Mouse (Mus musculus) kidney, embryonic 16.5 days (tissue): ENCODE results near the gene Wdr26. TPM values are rescaled to one million over a fixed set of nuclear protein-coding genes. Genes with fewer than 3 reads are reported as not detected.

Source experiments
- ATAC-seq: fragments of 200-750 bp; cut with Nextera tagmentation; 2 replicates; pipeline ENCODE4 v1.8.0; 2017; ENCODE audit warnings: moderate TSS enrichment; ENCODE audit not compliant: low FRiP score, low TSS enrichment
- H3K27ac ChIP-seq: fragments of 300-500 bp; sonication (generic); 2 replicates; pipeline ENCODE4 v1.5.1; 2014; ENCODE audit warnings: low read length
- H3K27me3 ChIP-seq: fragments of 300-500 bp; sonication (generic); 2 replicates; pipeline ENCODE4 v1.6.1; 2014; ENCODE audit warnings: low read length, control low read depth, mixed read lengths; ENCODE audit not compliant: insufficient read depth
- H3K36me3 ChIP-seq: fragments of 300-500 bp; sonication (generic); 2 replicates; pipeline ENCODE4 v1.6.1; 2014; ENCODE audit warnings: low read length, control low read depth, mixed read lengths; ENCODE audit not compliant: insufficient read depth
- H3K4me1 ChIP-seq: fragments of 300-500 bp; sonication (generic); 2 replicates; pipeline ENCODE4 v1.6.1; 2014; ENCODE audit warnings: low read length, control low read depth, mixed read lengths; ENCODE audit not compliant: insufficient read depth
- H3K4me2 ChIP-seq: fragments of 300-500 bp; sonication (generic); replicated peaks from 2 replicates; pipeline ENCODE4 v1.6.1; 2014; ENCODE audit warnings: low read depth, low read length
- H3K4me3 ChIP-seq: fragments of 300-500 bp; sonication (generic); 2 replicates; pipeline ENCODE4 v1.5.1; 2014; ENCODE audit warnings: mild to moderate bottlenecking, low read length
- H3K9ac ChIP-seq: fragments of 300-500 bp; sonication (generic); replicated peaks from 2 replicates; pipeline ENCODE4 v1.6.1; 2014; ENCODE audit warnings: low read length
- H3K9me3 ChIP-seq: fragments of 300-500 bp; sonication (generic); 2 replicates; pipeline ENCODE4 v1.6.1; 2016; ENCODE audit warnings: low read length, control low read depth
- WGBS: fragments of 180-500 bp; shearing (Covaris S2); extraction: QIAGEN DNeasy Blood & Tissue Kit; methylation state at CpG from one replicate; pipeline ENCODE4 v1.1.7; 2014; 5-methylcytosine and 5-hydroxymethylcytosine counted together
- polyA plus RNA-seq: library from polyadenylated mRNA; unstranded; fragments of >200 nt; fragmentation: Nextera tagmentation; extraction: Ambion mirVana; gene quantifications from 2 replicates; pipeline ENCODE4 v1.2.1, GENCODE M21; 2015

Gene Wdr26
- 23.1 and 30.4 TPM in 2 replicates for polyA plus RNA-seq

DNA sequence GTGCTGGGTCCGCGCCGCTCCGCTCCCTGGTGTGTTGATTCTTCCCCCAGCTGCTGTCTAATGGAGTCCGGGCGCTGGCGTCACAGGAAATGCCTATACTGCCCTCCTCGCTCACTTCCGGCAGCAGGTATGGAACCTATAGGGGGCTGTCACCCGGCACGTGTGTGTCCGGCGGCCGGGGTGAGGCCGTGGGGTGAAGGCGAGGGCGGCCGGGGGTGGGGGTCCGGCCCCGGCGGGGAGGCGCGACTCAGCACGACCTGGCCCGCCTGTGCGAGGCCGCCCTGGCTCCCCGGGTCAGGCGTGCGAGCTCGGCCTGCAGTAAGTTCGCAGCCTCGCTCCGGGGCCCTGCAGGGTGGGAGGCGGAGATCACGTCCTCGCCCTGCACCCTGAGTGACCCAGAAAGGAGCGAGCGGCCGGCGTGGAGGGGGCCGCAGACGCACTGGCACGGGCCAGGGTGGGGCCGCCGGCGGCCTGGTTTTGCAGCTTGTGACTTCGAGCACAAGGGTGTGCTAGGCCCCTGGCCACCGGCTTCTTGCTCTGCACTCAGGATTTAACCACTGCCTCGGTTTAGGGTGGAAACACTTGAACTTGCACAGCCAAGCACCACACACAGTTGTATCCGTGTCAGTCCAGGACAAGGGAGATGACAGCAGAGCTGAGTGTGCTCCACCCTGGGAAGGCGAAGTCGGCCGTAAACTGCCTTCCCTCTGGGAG, at the start of gene Wdr26:
Wdr26 (minus strand) TSS at position 82 of the 714 bp plus-strand sequence.
- Histone ChIP-seq H3K27ac (peak within 1 kb of the TSS; percentile 93), H3K4me3 (peak within 1 kb of the TSS; percentile 100), H3K4me2 (peak within 1 kb of the TSS; percentile 88), H3K9ac (peak within 1 kb of the TSS; percentile 97), H3K27me3 (no peaks in the 10 kb centered on the region), H3K4me1 (peaks cover 19% of the 10 kb centered on the region), H3K9me3 (no peaks in the 10 kb centered on the region), H3K36me3 (0 out of 2 replicates have a peak, but pooled peaks cover 3% of the 10 kb centered on the region)
- WGBS: under 1% methylated on average over 52 of the region's 54 CpGs
- peak; percentile 95 for ATAC-seq

GRCm38 (mm10) chr1:181260949-181261696, 49.3 kb upstream of the Wdr26 start:
- Histone ChIP-seq H3K4me3 (no peak overlapping the region), H3K27ac (no peak overlapping the region), H3K4me1 (peaks cover 20% of the 10 kb centered on the region), H3K9ac (no peak overlapping the region), H3K4me2 (no peak overlapping the region), H3K36me3 (no peaks in the 10 kb centered on the region), H3K9me3 (no peaks in the 10 kb centered on the region), H3K27me3 (no peaks in the 10 kb centered on the region)
- no peak for ATAC-seq
- WGBS: 40% methylated on average over 8 of the region's 8 CpGs

GRCm38 (mm10) chr1:181260422-181260821, 48.6 kb upstream of the Wdr26 start:
- Histone ChIP-seq H3K36me3 (no peaks in the 10 kb centered on the region), H3K9ac (no peak overlapping the region), H3K4me3 (no peak overlapping the region), H3K4me1 (peaks cover 26% of the 10 kb centered on the region), H3K27me3 (no peaks in the 10 kb centered on the region), H3K27ac (no peak overlapping the region), H3K4me2 (no peak overlapping the region), H3K9me3 (no peaks in the 10 kb centered on the region)
- ATAC-seq: no peak
- 87% methylated on average over 10 of the region's 10 CpGs for WGBS

DNA sequence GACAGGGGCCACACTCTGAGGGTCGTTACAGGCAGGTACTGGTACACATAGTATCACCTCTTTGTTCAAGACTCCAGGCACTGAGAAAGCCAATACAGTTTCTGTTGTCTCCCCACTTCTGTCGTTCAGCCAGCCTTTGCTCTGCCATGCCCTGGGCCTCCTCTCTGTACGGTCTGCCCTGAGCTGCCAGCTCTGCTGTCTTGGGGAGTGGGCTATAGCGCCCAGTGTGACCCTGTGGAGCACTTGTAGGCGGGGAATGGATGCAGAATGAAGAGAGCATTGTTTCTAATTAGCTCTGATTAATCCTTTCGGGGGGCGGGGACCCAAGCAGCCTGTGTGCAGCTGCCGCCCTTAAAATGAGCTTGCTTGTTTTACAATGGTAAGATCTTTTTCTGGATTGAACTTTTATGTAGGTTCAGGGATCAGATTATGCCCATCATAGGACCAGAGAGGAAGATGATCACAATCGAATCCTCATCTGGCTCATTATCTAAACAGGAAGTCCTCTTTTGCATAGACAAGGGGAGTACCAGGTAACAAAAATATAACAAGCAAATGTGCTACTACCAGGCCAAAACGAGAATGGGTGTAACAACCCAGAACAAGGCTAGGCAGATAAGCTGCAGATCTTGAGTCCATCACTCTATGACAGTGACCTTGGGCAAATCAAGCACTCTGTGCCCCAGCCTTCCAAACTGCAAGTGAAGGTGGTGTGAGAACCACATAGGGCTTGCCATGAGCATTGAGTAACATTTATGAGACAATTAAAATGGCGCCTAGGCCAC, 48.0 kb upstream of the Wdr26 start:
- Histone ChIP-seq H3K27me3 (no peaks in the 10 kb centered on the region), H3K36me3 (no peaks in the 10 kb centered on the region), H3K27ac (no peak overlapping the region), H3K4me3 (no peak overlapping the region), H3K4me1 (peaks cover 27% of the 10 kb centered on the region), H3K9me3 (no peaks in the 10 kb centered on the region), H3K4me2 (no peak overlapping the region), H3K9ac (no peak overlapping the region)
- ATAC-seq: no peak
- WGBS: 57% methylated on average over 11 of the region's 11 CpGs

DNA sequence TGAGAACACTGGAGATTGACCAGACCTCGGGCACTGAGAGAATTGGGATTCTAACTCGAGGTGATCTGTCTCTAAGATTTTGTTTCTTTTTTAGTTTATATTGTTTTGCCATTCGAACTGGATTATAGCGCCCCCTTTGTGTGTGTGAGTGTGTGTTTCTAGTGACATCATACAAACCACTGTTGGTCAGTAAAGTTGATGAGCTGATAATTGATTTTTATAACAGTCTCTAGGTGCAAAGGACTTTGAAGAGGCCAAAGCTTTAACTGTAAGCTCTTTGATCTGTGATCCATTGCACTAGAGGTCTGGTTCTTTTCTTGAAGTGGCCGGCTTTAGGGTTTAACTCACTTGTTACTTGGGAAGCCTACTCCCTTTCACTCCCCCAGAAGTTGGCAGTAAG, 47.3 kb upstream of the Wdr26 start:
- no peaks in the 10 kb centered on the region for H3K36me3 ChIP-seq
- ATAC-seq: no peak
- H3K27me3 ChIP-seq: no peaks in the 10 kb centered on the region
- H3K9ac ChIP-seq: no peak overlapping the region
- no peak overlapping the region for H3K27ac ChIP-seq
- no peaks in the 10 kb centered on the region for H3K9me3 ChIP-seq
- no peak overlapping the region for H3K4me3 ChIP-seq
- 34% methylated on average over 5 of the region's 5 CpGs for WGBS
- H3K4me2 ChIP-seq: no peak overlapping the region
- H3K4me1 ChIP-seq: peaks cover 27% of the 10 kb centered on the region

DNA sequence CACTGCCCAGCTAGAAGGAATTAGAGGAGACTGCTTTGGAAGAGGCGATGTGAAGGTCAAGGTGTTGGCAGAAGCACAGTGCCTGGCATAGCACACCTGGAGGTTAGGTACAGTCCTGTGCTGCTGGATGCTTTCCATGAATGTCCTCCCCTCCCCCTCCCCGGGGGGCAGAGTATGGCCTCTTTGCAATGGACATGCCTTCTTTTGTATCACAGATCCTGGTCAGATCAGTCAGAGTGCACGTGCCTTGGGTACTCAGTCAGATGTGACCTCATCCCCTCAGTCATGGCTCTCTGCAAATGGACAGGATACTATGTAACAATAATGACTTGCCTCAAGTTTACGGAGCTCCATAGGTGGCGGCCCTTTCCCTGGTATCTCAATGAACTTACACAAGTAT, 46.8 kb upstream of the Wdr26 start:
- Histone ChIP-seq H3K4me1 (peaks cover 27% of the 10 kb centered on the region), H3K36me3 (no peaks in the 10 kb centered on the region), H3K4me3 (no peak overlapping the region), H3K9me3 (no peaks in the 10 kb centered on the region), H3K27ac (no peak overlapping the region), H3K4me2 (no peak overlapping the region), H3K9ac (no peak overlapping the region), H3K27me3 (no peaks in the 10 kb centered on the region)
- no peak for ATAC-seq
- WGBS: 68% methylated on average over 5 of the region's 5 CpGs

- H3K4me2 ChIP-seq: no peak overlapping the region; the same call in 1 of the 2 replicates
Measured at GRCm38 (mm10) chr1:181257585-181258555, 46.1 kb upstream of the Wdr26 start.

DNA sequence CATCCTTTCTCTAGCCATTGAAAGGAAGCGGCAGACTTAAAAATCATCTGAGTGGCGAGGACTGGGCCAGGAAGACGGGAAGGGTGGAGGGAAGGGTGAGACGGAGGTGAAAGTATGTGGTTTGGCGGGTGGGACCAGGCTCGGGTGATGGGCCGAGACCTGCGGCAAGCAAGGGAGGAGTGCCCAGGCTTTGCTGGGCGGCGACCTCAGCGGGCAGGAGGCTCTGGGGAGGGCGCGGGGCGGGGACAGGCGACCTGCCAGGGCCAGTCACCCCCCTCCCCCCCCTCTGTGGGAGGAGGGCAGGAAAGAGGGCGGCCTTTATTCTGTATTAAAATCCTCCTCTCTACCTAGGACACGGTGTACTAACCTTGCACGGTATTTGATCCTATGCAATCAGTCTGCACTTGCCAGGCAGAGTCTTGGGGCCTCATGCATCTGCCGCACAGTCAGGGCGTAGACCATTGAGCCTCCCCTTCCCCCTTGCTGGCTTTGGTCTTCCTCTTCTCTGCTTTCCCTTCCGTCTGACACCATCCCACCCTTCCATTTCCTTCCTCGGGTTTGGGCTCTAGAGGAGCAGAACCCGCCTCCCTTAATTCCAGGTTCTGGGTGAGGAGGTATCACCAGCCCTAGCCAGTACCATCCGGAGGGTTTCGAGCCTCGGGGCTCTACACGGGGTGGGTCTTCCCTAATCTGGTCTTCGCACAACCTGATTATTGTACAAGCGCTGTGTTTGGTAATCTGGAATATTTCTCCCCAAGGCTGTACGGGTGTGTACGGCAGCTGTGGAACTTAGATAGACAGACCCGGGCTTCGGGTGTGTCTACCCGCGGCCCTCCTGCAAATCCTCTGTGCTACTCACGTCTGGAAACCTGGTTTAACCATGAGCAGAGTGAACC, 45.1 kb upstream of the Wdr26 start:
- Histone ChIP-seq H3K9ac (peak overlapping the region; percentile 63), H3K9me3 (no peaks in the 10 kb centered on the region), H3K27ac (peak overlapping the region; percentile 88), H3K27me3 (no peaks in the 10 kb centered on the region), H3K4me2 (peak overlapping the region; percentile 88), H3K4me3 (peak overlapping the region; percentile 49), H3K36me3 (no peaks in the 10 kb centered on the region), H3K4me1 (peaks cover 27% of the 10 kb centered on the region)
- peak; percentile 91 for ATAC-seq
- WGBS: 17% methylated on average over 30 of the region's 36 CpGs

More at GRCm38 (mm10) chr1:181257585-181258555, 46.1 kb upstream of the Wdr26 start:
- no peak overlapping the region for H3K4me3 ChIP-seq
- no peaks in the 10 kb centered on the region for H3K27me3 ChIP-seq
- H3K4me1 ChIP-seq: peaks cover 27% of the 10 kb centered on the region
- no peaks in the 10 kb centered on the region for H3K9me3 ChIP-seq
- no peak for ATAC-seq
- 71% methylated on average over 20 of the region's 20 CpGs for WGBS
- H3K27ac ChIP-seq: peak overlapping the region; percentile 88
- no peak overlapping the region; the same call in 1 of the 2 replicates for H3K9ac ChIP-seq
- no peaks in the 10 kb centered on the region for H3K36me3 ChIP-seq
